8 mouse cellular contexts compared by ENCODE assay signal in the genomic region with DNA sequence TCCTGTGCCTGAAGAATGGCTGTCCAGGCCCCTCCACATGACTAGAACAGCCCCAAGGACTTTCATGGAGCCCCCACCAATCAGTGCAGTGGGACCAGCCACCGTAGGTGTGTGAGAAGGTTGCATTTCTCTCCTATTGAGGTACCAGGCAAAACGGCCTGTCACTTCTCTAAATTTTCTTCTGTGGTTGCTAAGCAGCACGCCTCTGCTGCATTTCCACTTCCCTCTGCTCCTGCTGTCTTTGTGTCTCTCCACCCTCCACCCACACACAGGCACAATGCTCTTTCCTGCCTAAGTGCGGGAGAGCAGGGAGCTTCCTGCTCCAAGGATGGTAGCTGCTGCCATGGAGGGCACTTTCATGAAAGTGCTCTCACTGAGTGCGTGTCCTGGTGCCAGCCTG. TPM values are rescaled to one million over a fixed set of nuclear protein-coding genes. Genes with fewer than 3 reads are reported as not detected.
A peak's percentile ranks its signal among the peaks of the same experiment; 100 is the strongest.
DNase-seq lines count a peak whose midpoint lies in the region; ATAC-seq and TF ChIP-seq lines count a peak whose summit lies in the region.

No protein-coding gene starts in this region.

- H3K36me3 ChIP-seq in CH12.LX (replicated peaks in 1 of 2; ENCODE audit: control insufficient read depth in 1 of 2, insufficient read depth in 1 of 2, low read length in 1 of 2) = no peaks in the 10 kb centered on the region
- no peaks in the 10 kb centered on the region for H3K36me3 ChIP-seq in hindbrain, embryonic 15.5 days

- H3K9ac ChIP-seq in CH12.LX (ENCODE audit: insufficient read depth, low read depth) = no peak overlapping the region
- no peak overlapping the region for H3K9ac ChIP-seq in hindbrain, embryonic 15.5 days

- dilution Hi-C loops in CH12.LX (cut with MboI; ENCODE audit: extremely low pct_ligation_motif_present, extremely low pct_unique_long_range_greater_than_20kb, low sequenced_read_pairs) = no loop called here

- no peak for TF ChIP-seq RAD21 in CH12.LX (IDR thresholded peaks at IDR 0.05; ENCODE audit: low read depth, low read length)

- DNase-seq in CH12.LX (ENCODE audit: extremely low read depth) = peak; percentile 24
- DNase-seq in brain, embryonic 14.5 days (ENCODE audit: low read depth) = peak; percentile 59
- peak; percentile 34 for DNase-seq in lung, postnatal 14 days
- no peak for DNase-seq in urinary bladder, postnatal 36 days (ENCODE audit: low spot score in 2 of 2)
- DNase-seq in urinary bladder, postnatal 25 days (ENCODE audit: low spot score) = no peak
- no peak for DNase-seq in ovary, postnatal 14 days (ENCODE audit: low spot score)
- no peak for DNase-seq in cerebellum, postnatal 10 days

- H3K79me2 ChIP-seq in CH12.LX (replicated peaks; ENCODE audit: control insufficient read depth, extremely low read depth, insufficient read depth, poor library complexity, severe bottlenecking) = no peaks in the 10 kb centered on the region

- TF ChIP-seq POLR2A in CH12.LX (IDR thresholded peaks at IDR 0.05; ENCODE audit: low read depth, low read length) = no peak
- no peak for TF ChIP-seq POLR2A in brain, embryonic 14.5 days (IDR thresholded peaks at IDR 0.05; ENCODE audit: borderline replicate concordance, extremely low read depth, insufficient read depth, insufficient read length, poor library complexity, severe bottlenecking)

- no peak for TF ChIP-seq CTCF in CH12.LX (conservative IDR thresholded peaks at IDR 0.05 in 1 of 2, IDR thresholded peaks at IDR 0.05 in 1 of 2; ENCODE audit: low read depth in 2 of 2, low read length in 2 of 2)
- TF ChIP-seq CTCF in brain, embryonic 14.5 days (IDR thresholded peaks at IDR 0.05; ENCODE audit: borderline replicate concordance, extremely low read depth, insufficient read depth, insufficient read length) = no peak

- no peak overlapping the region for H3K27ac ChIP-seq in CH12.LX (ENCODE audit: insufficient read depth, low read depth)
- peak overlapping the region; percentile 46 for H3K27ac ChIP-seq in hindbrain, embryonic 15.5 days (replicated peaks)

- no peak overlapping the region for H3K4me3 ChIP-seq in CH12.LX (replicated peaks in 1 of 3; ENCODE audit: low read depth in 2 of 3, low read length in 2 of 3, poor library complexity in 1 of 3)
- H3K4me3 ChIP-seq in hindbrain, embryonic 15.5 days = no peak overlapping the region

- ATAC-seq in hindbrain, embryonic 15.5 days (ENCODE audit: low FRiP score, low read depth) = peak; percentile 74

- H3K27me3 ChIP-seq in CH12.LX (replicated peaks) = no peaks in the 10 kb centered on the region
- no peaks in the 10 kb centered on the region for H3K27me3 ChIP-seq in hindbrain, embryonic 15.5 days

- no peak for TF ChIP-seq EP300 in CH12.LX (IDR thresholded peaks at IDR 0.05; ENCODE audit: low read length)

- no peaks in the 10 kb centered on the region for H3K9me3 ChIP-seq in CH12.LX (replicated peaks; ENCODE audit: low read length)
- H3K9me3 ChIP-seq in hindbrain, embryonic 15.5 days = no peaks in the 10 kb centered on the region

- H3K4me1 ChIP-seq in CH12.LX (ENCODE audit: control insufficient read depth in 1 of 2, insufficient read depth in 2 of 2) = peaks cover 2 to 12% of the 10 kb centered on the region in 2 experiments; a peak in 3 of 4 replicates
- H3K4me1 ChIP-seq in hindbrain, embryonic 15.5 days (replicated peaks) = peaks cover 17% of the 10 kb centered on the region

- H3K4me2 ChIP-seq in CH12.LX (ENCODE audit: insufficient read depth, low read depth, poor library complexity, severe bottlenecking) = no peak overlapping the region
- no peak overlapping the region for H3K4me2 ChIP-seq in hindbrain, embryonic 15.5 days

- in situ Hi-C loops in CH12.LX (cut with MboI; ENCODE audit: low pct_ligation_motif_present, low pct_unique_long_range_greater_than_20kb, low sequenced_read_pairs) = no loop called here

- 26% methylated on average over 5 of the region's 5 CpGs for WGBS in hindbrain, embryonic 15.5 days

TF ChIP-seq in CH12.LX, 34 proteins besides CTCF, POLR2A, EP300 and RAD21:
- TF ChIP-seq ZMIZ1 (IDR thresholded peaks at IDR 0.05; ENCODE audit: low read depth, low read length) = no peak
- no peak for TF ChIP-seq IRF4 (IDR thresholded peaks at IDR 0.05; ENCODE audit: low read depth, low read length)
- no peak for TF ChIP-seq E2F4 (IDR thresholded peaks at IDR 0.05; ENCODE audit: insufficient replicate concordance, low read depth, low read length)
- TF ChIP-seq RCOR1 (conservative IDR thresholded peaks at IDR 0.05; ENCODE audit: low read depth, low read length) = no peak
- no peak for TF ChIP-seq MEF2A (IDR thresholded peaks at IDR 0.05; ENCODE audit: borderline replicate concordance, low read depth, low read length)
- TF ChIP-seq ZC3H11A (IDR thresholded peaks at IDR 0.05; ENCODE audit: low read depth, low read length) = no peak
- no peak for TF ChIP-seq ETS1 (conservative IDR thresholded peaks at IDR 0.05; ENCODE audit: low read depth, low read length)
- no peak for TF ChIP-seq MAX (IDR thresholded peaks at IDR 0.05; ENCODE audit: low read length)
- TF ChIP-seq MAFK (IDR thresholded peaks at IDR 0.05; ENCODE audit: insufficient replicate concordance, low read length) = no peak
- no peak for TF ChIP-seq CHD1 (IDR thresholded peaks at IDR 0.05; ENCODE audit: low read depth, low read length)
- TF ChIP-seq GABPA (IDR thresholded peaks at IDR 0.05; ENCODE audit: insufficient replicate concordance, low read depth, low read length) = no peak
- no peak for TF ChIP-seq BHLHE40 (IDR thresholded peaks at IDR 0.05; ENCODE audit: low read depth, low read length)
- TF ChIP-seq SIN3A (IDR thresholded peaks at IDR 0.05; ENCODE audit: low read length) = no peak
- no peak for TF ChIP-seq JUND (conservative IDR thresholded peaks at IDR 0.05; ENCODE audit: low read depth, low read length)
- no peak for TF ChIP-seq ZNF384 (IDR thresholded peaks at IDR 0.05; ENCODE audit: low read depth, low read length)
TF ChIP-seq in CH12.LX: peak in this region for 0.

RNA-seq across cellular contexts. Expression of a gene that starts 59.0 kb away (rescaled TPM):
- total RNA-seq in CH12.LX (2012; rRNA removed) (4.4 and 4.6 TPM in 2 replicates), CH12.LX (2014; rRNA removed) (2.5 and 3.2 TPM in 2 replicates)
- 7.0 and 9.4 TPM in 2 replicates for polyA plus RNA-seq in CH12.LX (2012; ENCODE audit: insufficient read length, low read depth)
- polyA plus RNA-seq in brain, embryonic 14.5 days (2012; rRNA removed) = 6.0 and 12.1 TPM in 2 replicates
- 12.3 and 13.2 TPM in 2 replicates for polyA plus RNA-seq in hindbrain, embryonic 15.5 days (2015; fragmentation: Nextera tagmentation; extraction: Ambion mirVana)

Comparison
In these comparisons a context has a peak if more than half of its experiments do, and no peak if none do; other contexts are left out.
1. DNase-seq: peak in CH12.LX (single experiment), brain, embryonic 14.5 days (single experiment) and lung, postnatal 14 days (single experiment); none in urinary bladder, postnatal 36 days (0 of 2), urinary bladder, postnatal 25 days (single experiment), ovary, postnatal 14 days (single experiment) and cerebellum, postnatal 10 days (0 of 2).